Mouse (Mus musculus) activated CD4-positive, CD25-positive, alpha-beta regulatory T cell (primary cell): ENCODE data around the gene Kif2b. TPM values are rescaled to one million over a fixed set of nuclear protein-coding genes. Genes with fewer than 3 reads are reported as not detected.

Source experiments
- polyA plus RNA-seq, 2 experiments: library from polyadenylated mRNA; unstranded; fragments of 100-300 nt; shearing (Covaris generic); gene quantifications; one replicate each; pipeline ENCODE4 v1.2.1; 2017

Gene Kif2b
- polyA plus RNA-seq, result under 1 TPM; 0.17 to 0.22 TPM

DNA sequence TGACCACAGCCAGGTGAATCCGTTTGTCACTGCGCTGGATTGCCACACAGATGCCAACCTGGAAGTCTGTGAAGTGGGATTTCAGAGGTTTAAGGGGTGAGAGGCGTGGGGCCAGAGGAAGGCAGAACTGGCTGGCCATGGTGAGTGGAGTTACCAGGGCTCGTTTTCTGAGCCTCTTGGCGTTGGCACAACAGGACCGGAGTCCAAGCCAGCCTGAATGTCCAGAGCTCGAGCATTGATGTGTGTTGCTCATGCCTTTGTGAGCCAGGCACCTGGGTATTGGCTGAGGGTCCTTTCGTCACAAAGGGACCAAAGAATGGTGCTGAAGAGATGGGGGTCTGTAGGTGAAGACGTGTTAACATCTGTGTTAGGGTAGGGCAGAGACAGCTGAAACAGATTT, at the start of gene Kif2b:
Gene Kif2b (minus strand): TSS at position 242 of the 400 bp plus-strand sequence.

